Mouse (Mus musculus) myocyte (in vitro differentiated cells): ENCODE measurements around the gene Shf.

Source experiments
- E2F4 ChIP-seq: IDR thresholded peaks from one replicate; pipeline ENCODE4 v1.6.1; 2011; ENCODE audit warnings: mild to moderate bottlenecking, control low read depth, moderate library complexity; ENCODE audit not compliant: insufficient read depth
- MAX ChIP-seq: IDR thresholded peaks from one replicate; pipeline ENCODE4 v1.6.1; 2011; ENCODE audit warnings: low read depth, mild to moderate bottlenecking, control low read depth
- MYOD1 ChIP-seq, 3 experiments: IDR thresholded peaks; one replicate each; pipeline ENCODE4 v1.6.1; 2011; ENCODE audit warnings: control low read depth in 2 of 3, low read depth in 2 of 3, mild to moderate bottlenecking in 2 of 3, moderate library complexity in 1 of 3; ENCODE audit not compliant: insufficient read length in 2 of 3, control insufficient read depth in 1 of 3
- MYOG ChIP-seq, 3 experiments: IDR thresholded peaks; one replicate each; pipeline ENCODE4 v1.6.1; 2011; ENCODE audit warnings: control low read depth in 2 of 3, low read depth in 2 of 3, mild to moderate bottlenecking in 2 of 3; ENCODE audit not compliant: insufficient read length in 2 of 3, control insufficient read depth in 1 of 3, insufficient read depth in 1 of 3
- POLR2A ChIP-seq: IDR thresholded peaks from one replicate; pipeline ENCODE4 v1.6.1; 2011; ENCODE audit warnings: low read depth, mild to moderate bottlenecking, control low read depth, moderate library complexity; ENCODE audit not compliant: insufficient read length
- TCF12 ChIP-seq: IDR thresholded peaks from one replicate; pipeline ENCODE4 v1.6.1; 2011; ENCODE audit warnings: mild to moderate bottlenecking, control low read depth; ENCODE audit not compliant: poor library complexity, insufficient read depth, severe bottlenecking
- TCF3 ChIP-seq: IDR thresholded peaks from one replicate; pipeline ENCODE4 v1.6.1; 2011; ENCODE audit warnings: low read depth, control low read depth; ENCODE audit not compliant: insufficient read length
- USF1 ChIP-seq: IDR thresholded peaks from one replicate; pipeline ENCODE4 v1.6.1; 2011; ENCODE audit warnings: low read depth, mild to moderate bottlenecking, control low read depth, moderate library complexity

DNA sequence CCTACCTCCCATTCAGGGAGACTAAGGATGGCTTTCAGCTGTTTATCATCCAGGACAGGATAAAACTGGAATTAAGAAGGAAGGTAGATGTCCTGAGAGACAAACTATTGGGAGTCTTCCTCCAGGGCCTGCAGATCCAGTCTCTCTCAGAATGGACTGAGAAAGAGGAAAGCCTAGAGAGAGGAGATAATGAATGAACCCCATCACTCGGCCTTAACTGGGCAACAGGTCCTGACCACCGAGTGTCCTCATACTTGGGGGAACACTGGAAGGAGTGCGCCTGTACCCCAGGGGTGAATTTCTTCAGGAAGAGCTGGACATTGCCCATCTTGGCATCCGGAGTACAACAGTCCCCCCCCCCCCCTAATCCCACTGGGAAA is 1.3 kb downstream of the Shf start:
- no peak for TF ChIP-seq USF1
- TF ChIP-seq POLR2A, result no peak
- TF ChIP-seq MAX, result no peak
- TF ChIP-seq TCF12, result no peak
- no peak for TF ChIP-seq MYOD1 (IDR thresholded peaks at IDR 0.05; ENCODE audit: control insufficient read depth in 1 of 3, insufficient read length in 2 of 3, low read depth in 2 of 3)
- no peak for TF ChIP-seq E2F4
- TF ChIP-seq MYOG (IDR thresholded peaks at IDR 0.05; ENCODE audit: control insufficient read depth in 1 of 3, insufficient read depth in 1 of 3, insufficient read length in 2 of 3, low read depth in 2 of 3), result no peak
- TF ChIP-seq TCF3, result no peak
